Mouse (Mus musculus) embryonic facial prominence, embryonic 13.5 days (tissue): ENCODE measurements around the gene Pdp2. TPM values are rescaled to one million over a fixed set of nuclear protein-coding genes. Genes with fewer than 3 reads are reported as not detected.

Experiments
- ATAC-seq: fragments of 200-750 bp; cut with Nextera tagmentation; 2 replicates; pipeline ENCODE4 v1.8.0; 2017; ENCODE audit warnings: low read depth; ENCODE audit not compliant: insufficient number of reproducible peaks, insufficient read depth, low FRiP score, low TSS enrichment
- H3K27ac ChIP-seq: fragments of 300-500 bp; sonication (generic); 2 replicates; pipeline ENCODE4 v1.5.1; 2015; ENCODE audit warnings: moderate library complexity, mild to moderate bottlenecking, inconsistent platforms
- H3K27me3 ChIP-seq: fragments of 300-500 bp; sonication (generic); 2 replicates; pipeline ENCODE4 v1.6.1; 2015; ENCODE audit warnings: mild to moderate bottlenecking, inconsistent platforms
- H3K36me3 ChIP-seq: fragments of 300-500 bp; sonication (generic); 2 replicates; pipeline ENCODE4 v1.6.1; 2015; ENCODE audit warnings: mild to moderate bottlenecking, inconsistent platforms
- H3K4me1 ChIP-seq: fragments of 300-500 bp; sonication (generic); 2 replicates; pipeline ENCODE4 v1.6.1; 2015; ENCODE audit warnings: inconsistent platforms
- H3K4me2 ChIP-seq: fragments of 300-500 bp; sonication (generic); 2 replicates; pipeline ENCODE4 v1.6.1; 2015; ENCODE audit warnings: moderate library complexity, mild to moderate bottlenecking, inconsistent platforms
- H3K4me3 ChIP-seq: fragments of 300-500 bp; sonication (generic); 2 replicates; pipeline ENCODE4 v1.5.1; 2015; ENCODE audit warnings: mild to moderate bottlenecking, inconsistent platforms
- H3K9ac ChIP-seq: fragments of 300-500 bp; sonication (generic); 2 replicates; pipeline ENCODE4 v1.6.1; 2015; ENCODE audit warnings: mild to moderate bottlenecking, inconsistent platforms
- H3K9me3 ChIP-seq: fragments of 300-500 bp; sonication (generic); 2 replicates; pipeline ENCODE4 v1.6.1; 2016; ENCODE audit warnings: inconsistent platforms
- WGBS: fragments of 180-500 bp; shearing (Covaris S2); methylation state at CpG from one replicate; pipeline ENCODE4 v1.1.7; 2015; ENCODE audit warnings: mixed read lengths; 5-methylcytosine and 5-hydroxymethylcytosine counted together
- polyA plus RNA-seq: library from polyadenylated mRNA; unstranded; fragments of >200 nt; fragmentation: Nextera tagmentation; extraction: Ambion mirVana; gene quantifications from 2 replicates; pipeline ENCODE4 v1.2.1, GENCODE M21; 2015

Gene Pdp2
- polyA plus RNA-seq, 1 experiment from 2014 or later: 11.0 TPM

- Histone ChIP-seq H3K4me1 (no peaks in the 10 kb centered on the region), H3K4me3 (no peak overlapping the region), H3K27ac (no peak overlapping the region), H3K27me3 (no peaks in the 10 kb centered on the region), H3K36me3 (no peaks in the 10 kb centered on the region), H3K9ac (no peak overlapping the region), H3K9me3 (no peaks in the 10 kb centered on the region), H3K4me2 (no peak overlapping the region)
- WGBS: 68% methylated on average over 4 of the region's 4 CpGs
- no peak for ATAC-seq
These were observed 21.9 kb downstream of the Pdp2 start for GRCm38 (mm10) chr8:104613119-104613518.

GRCm38 (mm10) chr8:104620765-104621164 is 29.5 kb downstream of the Pdp2 start:
- no peaks in the 10 kb centered on the region; the same call in 1 of the 2 replicates for H3K27me3 ChIP-seq
- no peak overlapping the region for H3K9ac ChIP-seq
- H3K36me3 ChIP-seq: no peaks in the 10 kb centered on the region
- 76% methylated on average over 5 of the region's 5 CpGs for WGBS
- ATAC-seq: no peak
- no peaks in the 10 kb centered on the region for H3K4me1 ChIP-seq
- H3K27ac ChIP-seq: no peak overlapping the region
- no peak overlapping the region for H3K4me2 ChIP-seq
- H3K9me3 ChIP-seq: no peaks in the 10 kb centered on the region
- H3K4me3 ChIP-seq: no peak overlapping the region

- H3K4me1 ChIP-seq: no peaks in the 10 kb centered on the region
- no peak within 1 kb of the TSS for H3K27ac ChIP-seq
- no peak within 1 kb of the TSS for H3K9ac ChIP-seq
- no peak within 1 kb of the TSS for H3K4me3 ChIP-seq
- no peaks in the 10 kb centered on the region for H3K36me3 ChIP-seq
- WGBS: 76% methylated on average over 6 of the region's 6 CpGs
- no peak within 1 kb of the TSS for H3K4me2 ChIP-seq
- no peak for ATAC-seq
- peaks cover 4% of the 10 kb centered on the region for H3K27me3 ChIP-seq
- no peaks in the 10 kb centered on the region for H3K9me3 ChIP-seq
These were observed 32.9 kb downstream of the Pdp2 start, which contains the start of gene Cdh16 for GRCm38 (mm10) chr8:104624161-104624560. Cdh16 (minus strand) TSS chr8:104624396.

- WGBS: 63% methylated on average over 4 of the region's 4 CpGs
- Histone ChIP-seq H3K27me3 (peaks cover 23% of the 10 kb centered on the region), H3K4me1 (peaks cover 17% of the 10 kb centered on the region), H3K27ac (no peak overlapping the region), H3K9me3 (no peaks in the 10 kb centered on the region), H3K4me2 (no peak overlapping the region), H3K9ac (no peak overlapping the region), H3K4me3 (no peak overlapping the region), H3K36me3 (no peaks in the 10 kb centered on the region)
- no peak for ATAC-seq
These were observed 36.0 kb downstream of the Pdp2 start for GRCm38 (mm10) chr8:104627065-104627740.

- Histone ChIP-seq H3K9ac (no peak overlapping the region), H3K9me3 (no peaks in the 10 kb centered on the region), H3K4me3 (no peak overlapping the region), H3K36me3 (no peaks in the 10 kb centered on the region), H3K27ac (no peak overlapping the region), H3K4me1 (peaks cover 18% of the 10 kb centered on the region), H3K27me3 (peaks cover 23% of the 10 kb centered on the region), H3K4me2 (no peak overlapping the region)
- no peak for ATAC-seq
- WGBS: 96% methylated on average over 21 of the region's 21 CpGs
These were observed 37.2 kb downstream of the Pdp2 start for GRCm38 (mm10) chr8:104628402-104628801.

GRCm38 (mm10) chr8:104629306-104630110 is 38.3 kb downstream of the Pdp2 start:
- WGBS: 80% methylated on average over 22 of the region's 22 CpGs
- no peak overlapping the region for H3K4me2 ChIP-seq
- H3K4me3 ChIP-seq: no peak overlapping the region

GRCm38 (mm10) chr8:104630111-104630479 is 38.8 kb downstream of the Pdp2 start:
- Histone ChIP-seq H3K36me3 (peaks cover 5% of the 10 kb centered on the region; the same call in 1 of the 2 replicates), H3K27me3 (peaks cover 23% of the 10 kb centered on the region), H3K4me1 (peaks cover 18% of the 10 kb centered on the region), H3K9me3 (no peaks in the 10 kb centered on the region), H3K4me3 (peak overlapping the region; percentile 44), H3K9ac (no peak overlapping the region), H3K4me2 (peak overlapping the region; percentile 69), H3K27ac (no peak overlapping the region)
- no peak for ATAC-seq
- WGBS: 37% methylated on average over 8 of the region's 8 CpGs

More at GRCm38 (mm10) chr8:104629306-104630110, 38.3 kb downstream of the Pdp2 start:
- Histone ChIP-seq H3K4me1 (peaks cover 18% of the 10 kb centered on the region), H3K9me3 (no peaks in the 10 kb centered on the region), H3K9ac (no peak overlapping the region), H3K36me3 (0 out of 2 replicates have a peak, but pooled peaks cover 1% of the 10 kb centered on the region), H3K27ac (no peak overlapping the region), H3K27me3 (peaks cover 23% of the 10 kb centered on the region)
- ATAC-seq: no peak

- peaks cover 23% of the 10 kb centered on the region for H3K27me3 ChIP-seq
- peaks cover 9% of the 10 kb centered on the region for H3K36me3 ChIP-seq
- no peak overlapping the region for H3K27ac ChIP-seq
- peaks cover 18% of the 10 kb centered on the region for H3K4me1 ChIP-seq
- ATAC-seq: no peak
- H3K4me3 ChIP-seq: peak overlapping the region; percentile 44
- under 1% methylated on average over 36 of the region's 36 CpGs for WGBS
- H3K4me2 ChIP-seq: peak overlapping the region; percentile 69
- H3K9ac ChIP-seq: peak overlapping the region; percentile 58
- no peaks in the 10 kb centered on the region for H3K9me3 ChIP-seq
These were observed 39.3 kb downstream of the Pdp2 start for GRCm38 (mm10) chr8:104630574-104630973.

- under 1% methylated on average over 26 of the region's 28 CpGs for WGBS
- H3K4me3 ChIP-seq: peak within 1 kb of the TSS; percentile 44
- peaks cover 23% of the 10 kb centered on the region for H3K27me3 ChIP-seq
- H3K9me3 ChIP-seq: no peaks in the 10 kb centered on the region
- peak within 1 kb of the TSS; percentile 69 for H3K4me2 ChIP-seq
- no peak within 1 kb of the TSS for H3K27ac ChIP-seq
- peaks cover 18% of the 10 kb centered on the region for H3K4me1 ChIP-seq
- ATAC-seq: no peak; the same call in 1 of the 2 replicates
- peaks cover 13% of the 10 kb centered on the region for H3K36me3 ChIP-seq
- H3K9ac ChIP-seq: peak within 1 kb of the TSS; percentile 58
These were observed 39.9 kb downstream of the Pdp2 start, which contains the start of gene Rrad for GRCm38 (mm10) chr8:104630981-104631663. Rrad (minus strand) TSS chr8:104631327.

- peaks cover 13% of the 10 kb centered on the region for H3K36me3 ChIP-seq
- H3K9ac ChIP-seq: no peak overlapping the region
- 34% methylated on average over 5 of the region's 5 CpGs for WGBS
- H3K4me3 ChIP-seq: 0 out of 2 replicates have a peak overlapping the region, but pooled peaks have one; percentile 44
- no peak for ATAC-seq
- H3K9me3 ChIP-seq: no peaks in the 10 kb centered on the region
- H3K4me2 ChIP-seq: peak overlapping the region; percentile 69
- peaks cover 18% of the 10 kb centered on the region for H3K4me1 ChIP-seq
- peaks cover 23% of the 10 kb centered on the region for H3K27me3 ChIP-seq
- no peak overlapping the region for H3K27ac ChIP-seq
These were observed 40.7 kb downstream of the Pdp2 start for GRCm38 (mm10) chr8:104631975-104632374.

GRCm38 (mm10) chr8:104632486-104632885 is 41.2 kb downstream of the Pdp2 start:
- Histone ChIP-seq H3K27ac (no peak overlapping the region), H3K4me2 (no peak overlapping the region)

More at GRCm38 (mm10) chr8:104632486-104632885, 41.2 kb downstream of the Pdp2 start:
- Histone ChIP-seq H3K36me3 (peaks cover 13% of the 10 kb centered on the region), H3K27me3 (peaks cover 23% of the 10 kb centered on the region), H3K9me3 (no peaks in the 10 kb centered on the region), H3K4me3 (no peak overlapping the region), H3K4me1 (peaks cover 18% of the 10 kb centered on the region), H3K9ac (no peak overlapping the region)
- WGBS: 65% methylated on average over 6 of the region's 6 CpGs
- no peak for ATAC-seq
